Mouse (Mus musculus) MEL (cell line): ENCODE data around the gene Tnp2.

Experiments used
- BHLHE40 ChIP-seq: IDR thresholded peaks from 2 replicates; pipeline ENCODE4 v1.6.1; 2012; ENCODE audit warnings: low read depth, mild to moderate bottlenecking, inconsistent platforms, low read length, improper control_type of control experiment, borderline replicate concordance
- CTCF ChIP-seq, 3 experiments: IDR thresholded peaks in 2 of 3; conservative IDR thresholded peaks in 1 of 3; 2 replicates each; pipeline ENCODE4 v1.5.1; 2011 to 2012; ENCODE audit warnings: low read length in 3 of 3, low read depth in 2 of 3, mild to moderate bottlenecking in 2 of 3, improper control_type of control experiment in 1 of 3, inconsistent platforms in 1 of 3, mixed read lengths in 1 of 3, moderate library complexity in 1 of 3; ENCODE audit not compliant: control insufficient read depth in 1 of 3, insufficient read depth in 1 of 3, poor library complexity in 1 of 3, severe bottlenecking in 1 of 3
- EP300 ChIP-seq, 2 experiments: IDR thresholded peaks; 2 replicates each; pipeline ENCODE4 v1.6.1; 2011; ENCODE audit warnings: improper control_type of control experiment in 2 of 2, low read length in 2 of 2, low read depth in 1 of 2, mild to moderate bottlenecking in 1 of 2
- MAZ ChIP-seq: IDR thresholded peaks from 2 replicates; pipeline ENCODE4 v1.6.1; 2012; ENCODE audit warnings: low read depth, mild to moderate bottlenecking, inconsistent platforms, low read length, improper control_type of control experiment
- POLR2AphosphoS5 ChIP-seq: IDR thresholded peaks from 2 replicates; pipeline ENCODE4 v1.6.1; 2012; ENCODE audit warnings: low read depth, borderline replicate concordance, mild to moderate bottlenecking, inconsistent platforms, low read length, moderate library complexity, mixed read lengths
- ZKSCAN1 ChIP-seq: IDR thresholded peaks from 2 replicates; pipeline ENCODE4 v1.6.1; 2012; ENCODE audit warnings: low read depth, mild to moderate bottlenecking, inconsistent platforms, low read length, improper control_type of control experiment, moderate library complexity
- ZNF384 ChIP-seq: IDR thresholded peaks from 2 replicates; pipeline ENCODE4 v1.6.1; 2012; ENCODE audit warnings: low read depth, mild to moderate bottlenecking, inconsistent platforms, low read length, improper control_type of control experiment

- no peak for TF ChIP-seq CTCF (IDR thresholded peaks at IDR 0.05 in 2 of 3, conservative IDR thresholded peaks at IDR 0.05 in 1 of 3; ENCODE audit: control insufficient read depth in 1 of 3, insufficient read depth in 1 of 3, low read depth in 2 of 3, low read length in 3 of 3, poor library complexity in 1 of 3, severe bottlenecking in 1 of 3)
- TF ChIP-seq EP300 (IDR thresholded peaks at IDR 0.05; ENCODE audit: low read depth in 1 of 2, low read length in 2 of 2) = no peak
- no peak for TF ChIP-seq MAZ
- no peak for TF ChIP-seq BHLHE40
- TF ChIP-seq ZKSCAN1 = no peak
- TF ChIP-seq ZNF384 = no peak
- no peak for TF ChIP-seq POLR2AphosphoS5
Measured at GRCm38 (mm10) chr16:10783883-10784792, 4.3 kb downstream of the Tnp2 start.
